Mouse (Mus musculus) stomach, embryonic 15.5 days (tissue): ENCODE data around the gene Amotl2. TPM values are rescaled to one million over a fixed set of nuclear protein-coding genes. Genes with fewer than 3 reads are reported as not detected.

Source experiments
- ATAC-seq: fragments of 200-750 bp; cut with Nextera tagmentation; 2 replicates; pipeline ENCODE4 v1.8.0; 2017; ENCODE audit warnings: low read depth, moderate number of reproducible peaks, moderate TSS enrichment; ENCODE audit not compliant: insufficient read depth, low FRiP score
- H3K27ac ChIP-seq: fragments of 300-500 bp; sonication (generic); 2 replicates; pipeline ENCODE4 v1.5.1; 2015; ENCODE audit warnings: mild to moderate bottlenecking, inconsistent platforms
- H3K27me3 ChIP-seq: fragments of 300-500 bp; sonication (generic); replicated peaks from 2 replicates; pipeline ENCODE4 v1.6.1; 2015; ENCODE audit warnings: inconsistent platforms
- H3K36me3 ChIP-seq: fragments of 300-500 bp; sonication (generic); 2 replicates; pipeline ENCODE4 v1.6.1; 2015; ENCODE audit warnings: inconsistent platforms
- H3K4me1 ChIP-seq: fragments of 300-500 bp; sonication (generic); 2 replicates; pipeline ENCODE4 v1.6.1; 2015; ENCODE audit warnings: inconsistent platforms
- H3K4me2 ChIP-seq: fragments of 300-500 bp; sonication (generic); 2 replicates; pipeline ENCODE4 v1.6.1; 2015; ENCODE audit warnings: mild to moderate bottlenecking, inconsistent platforms
- H3K4me3 ChIP-seq: fragments of 300-500 bp; sonication (generic); replicated peaks from 2 replicates; pipeline ENCODE4 v1.5.1; 2015; ENCODE audit warnings: inconsistent platforms
- H3K9ac ChIP-seq: fragments of 300-500 bp; sonication (generic); 2 replicates; pipeline ENCODE4 v1.6.1; 2015; ENCODE audit warnings: inconsistent platforms
- H3K9me3 ChIP-seq: fragments of 300-500 bp; sonication (generic); 2 replicates; pipeline ENCODE4 v1.6.1; 2016; ENCODE audit warnings: inconsistent platforms
- WGBS: fragments of 180-500 bp; shearing (Covaris S2); methylation state at CpG from one replicate; pipeline ENCODE4 v1.1.7; 2015; 5-methylcytosine and 5-hydroxymethylcytosine counted together
- polyA plus RNA-seq: library from polyadenylated mRNA; unstranded; fragments of >200 nt; fragmentation: Nextera tagmentation; extraction: Ambion mirVana; gene quantifications from 2 replicates; pipeline ENCODE4 v1.2.1, GENCODE M21; 2015

Amotl2 gene
- polyA plus RNA-seq, 1 experiment from 2014 or later, result 35.3 TPM

DNA sequence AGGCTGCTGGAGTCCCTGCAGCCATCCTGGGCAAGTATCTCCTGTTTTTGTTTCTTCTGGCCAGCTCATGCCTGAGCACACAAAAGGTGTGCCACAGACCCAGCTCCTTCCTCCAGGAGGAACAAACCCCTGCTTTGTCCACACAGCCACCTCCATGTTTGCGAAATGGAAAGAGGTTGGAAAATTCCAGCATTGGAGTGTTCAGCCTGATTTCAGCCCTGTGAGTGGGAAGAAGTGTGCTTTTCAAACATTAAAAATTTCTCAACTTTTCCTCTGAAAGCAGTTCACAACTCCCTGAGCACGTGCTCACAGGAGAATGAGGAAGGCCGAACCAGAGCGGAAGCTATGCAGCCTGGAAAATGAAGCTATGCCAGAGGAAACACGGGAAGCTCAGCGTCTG is 15.4 kb upstream of the Amotl2 start:
- H3K4me2 ChIP-seq, result no peak overlapping the region
- H3K36me3 ChIP-seq, result no peaks in the 10 kb centered on the region
- ATAC-seq, result no peak
- H3K9ac ChIP-seq, result no peak overlapping the region
- H3K27me3 ChIP-seq, result no peaks in the 10 kb centered on the region
- no peak overlapping the region for H3K4me3 ChIP-seq
- peaks cover 2% of the 10 kb centered on the region; the same call in 1 of the 2 replicates for H3K4me1 ChIP-seq
- no peaks in the 10 kb centered on the region for H3K9me3 ChIP-seq
- WGBS, result 88% methylated on average over 6 of the region's 6 CpGs
- H3K27ac ChIP-seq, result no peak overlapping the region

DNA sequence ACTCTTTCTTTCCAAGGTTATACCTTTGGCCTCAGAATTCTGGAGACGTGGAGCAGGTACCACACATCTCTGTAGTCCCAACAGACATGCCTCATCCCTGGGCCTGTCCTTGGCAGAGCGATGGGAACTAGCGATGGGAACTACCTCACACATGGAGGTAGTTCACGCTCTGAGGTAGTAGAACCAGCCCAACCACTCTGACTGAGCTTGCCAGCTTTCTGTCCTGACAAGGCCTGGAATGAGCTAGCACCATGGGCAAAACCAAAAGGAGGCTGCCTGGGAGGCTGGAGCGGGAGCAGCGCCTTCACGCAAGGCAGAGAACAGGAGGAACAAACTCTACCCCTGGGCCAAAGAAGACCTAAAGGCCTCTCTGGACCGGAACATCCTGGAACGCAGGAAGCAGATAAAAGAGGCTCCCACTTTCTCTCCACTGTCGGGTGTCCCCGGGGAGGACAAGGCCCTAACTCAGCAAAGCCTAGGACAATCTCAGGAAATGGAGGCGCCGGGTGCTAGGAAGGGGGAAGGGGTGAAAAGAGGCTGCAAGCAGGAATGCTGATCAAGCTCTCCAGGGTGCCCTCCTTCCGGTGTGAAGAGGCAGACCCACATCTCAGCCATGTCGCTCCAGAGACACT is 6.9 kb upstream of the Amotl2 start:
- H3K4me3 ChIP-seq, result no peak overlapping the region
- H3K4me2 ChIP-seq, result no peak overlapping the region
- peaks cover 12% of the 10 kb centered on the region; the same call in 1 of the 2 replicates for H3K4me1 ChIP-seq
- no peaks in the 10 kb centered on the region for H3K9me3 ChIP-seq
- ATAC-seq, result peak; percentile 60; the same call in 1 of the 2 replicates
- no peak overlapping the region for H3K9ac ChIP-seq
- no peaks in the 10 kb centered on the region for H3K27me3 ChIP-seq
- 64% methylated on average over 15 of the region's 15 CpGs for WGBS
- H3K27ac ChIP-seq, result no peak overlapping the region
- no peaks in the 10 kb centered on the region for H3K36me3 ChIP-seq

DNA sequence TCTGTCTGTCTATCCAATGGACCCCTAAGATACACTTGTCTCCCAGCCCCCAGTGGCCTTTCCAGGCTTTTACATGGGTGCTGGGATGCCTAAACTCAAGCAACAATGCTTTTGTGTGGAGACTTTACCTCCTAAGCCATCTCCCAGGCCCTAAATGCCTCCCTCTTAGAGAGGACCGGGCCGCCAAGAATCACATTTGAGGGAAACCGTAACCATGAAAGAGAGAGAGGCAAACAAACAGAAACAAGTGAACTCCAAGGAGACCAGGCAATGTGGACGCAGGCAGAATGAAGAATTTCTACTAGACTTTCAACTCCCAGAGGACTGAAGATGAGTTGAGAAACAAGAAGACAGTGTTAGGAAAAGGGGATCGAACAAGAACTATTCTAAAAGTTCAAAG is 6.0 kb upstream of the Amotl2 start:
- WGBS, result 75% methylated on average over 5 of the region's 5 CpGs
- Histone ChIP-seq H3K4me2 (no peak overlapping the region), H3K36me3 (no peaks in the 10 kb centered on the region), H3K4me1 (peaks cover 21% of the 10 kb centered on the region), H3K9ac (no peak overlapping the region), H3K27me3 (no peaks in the 10 kb centered on the region), H3K27ac (no peak overlapping the region), H3K4me3 (no peak overlapping the region), H3K9me3 (no peaks in the 10 kb centered on the region)
- ATAC-seq, result no peak

DNA sequence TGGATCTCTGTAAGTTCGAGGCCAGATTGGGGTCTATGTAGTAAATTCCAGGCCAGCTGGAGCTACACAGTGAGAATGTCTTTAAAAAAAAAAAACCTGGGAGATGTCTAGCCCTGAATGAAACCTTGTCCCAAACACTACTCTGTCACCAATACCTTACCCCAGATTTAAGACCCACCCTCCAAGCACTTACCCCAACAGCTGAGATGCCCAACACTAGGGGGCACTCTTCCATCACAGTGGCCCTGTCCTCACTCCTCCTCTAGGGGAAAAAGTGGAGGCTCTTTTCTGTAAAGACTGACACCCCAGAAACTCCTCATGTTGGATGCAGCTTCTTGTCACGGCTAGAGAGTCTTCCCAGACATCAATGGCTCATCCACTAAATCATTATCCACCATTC is 2.7 kb upstream of the Amotl2 start:
- no peak for ATAC-seq
- 60% methylated on average over 2 of the region's 2 CpGs for WGBS
- Histone ChIP-seq H3K4me2 (no peak overlapping the region), H3K9me3 (no peaks in the 10 kb centered on the region), H3K4me3 (no peak overlapping the region), H3K4me1 (peaks cover 25% of the 10 kb centered on the region), H3K9ac (no peak overlapping the region), H3K27ac (no peak overlapping the region), H3K27me3 (no peaks in the 10 kb centered on the region), H3K36me3 (no peaks in the 10 kb centered on the region)

DNA sequence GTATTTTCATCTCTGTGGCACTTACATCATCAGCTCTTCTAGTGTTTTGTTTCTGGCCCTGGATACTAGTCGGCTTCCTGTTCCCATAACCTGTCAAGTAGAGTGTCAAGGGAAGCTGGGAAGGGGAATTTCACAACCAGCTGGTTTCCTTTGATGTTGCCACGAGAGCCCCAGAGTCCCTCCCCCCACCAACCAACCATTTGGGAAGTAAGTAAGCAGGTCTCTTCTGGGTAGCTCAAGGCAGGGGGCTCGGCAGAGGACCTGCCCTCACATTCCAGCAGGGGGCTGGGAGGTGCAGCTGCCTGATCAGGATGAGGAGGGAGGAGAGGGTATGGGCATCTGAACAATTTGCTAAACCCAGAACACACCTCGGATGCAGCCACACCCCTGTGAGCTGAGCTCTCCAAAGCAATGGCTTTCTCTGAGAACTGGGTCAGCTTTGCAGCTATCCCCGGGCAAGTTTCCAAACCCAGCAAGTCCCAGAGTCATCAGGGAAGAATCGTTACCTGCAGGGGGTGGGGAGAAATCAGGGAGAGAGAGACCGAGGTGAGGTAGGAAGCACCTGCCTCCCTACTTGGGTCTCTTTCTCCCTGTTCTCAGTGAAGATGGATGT is 1.5 kb upstream of the Amotl2 start:
- no peaks in the 10 kb centered on the region; the same call in 1 of the 2 replicates for H3K36me3 ChIP-seq
- H3K9ac ChIP-seq, result no peak overlapping the region
- H3K4me3 ChIP-seq, result no peak overlapping the region
- no peaks in the 10 kb centered on the region for H3K9me3 ChIP-seq
- peak overlapping the region; percentile 17; the same call in 1 of the 2 replicates for H3K27ac ChIP-seq
- no peak for ATAC-seq
- H3K4me1 ChIP-seq, result peaks cover 21% of the 10 kb centered on the region
- no peak overlapping the region for H3K4me2 ChIP-seq
- no peaks in the 10 kb centered on the region for H3K27me3 ChIP-seq
- 8% methylated on average over 7 of the region's 7 CpGs for WGBS

DNA sequence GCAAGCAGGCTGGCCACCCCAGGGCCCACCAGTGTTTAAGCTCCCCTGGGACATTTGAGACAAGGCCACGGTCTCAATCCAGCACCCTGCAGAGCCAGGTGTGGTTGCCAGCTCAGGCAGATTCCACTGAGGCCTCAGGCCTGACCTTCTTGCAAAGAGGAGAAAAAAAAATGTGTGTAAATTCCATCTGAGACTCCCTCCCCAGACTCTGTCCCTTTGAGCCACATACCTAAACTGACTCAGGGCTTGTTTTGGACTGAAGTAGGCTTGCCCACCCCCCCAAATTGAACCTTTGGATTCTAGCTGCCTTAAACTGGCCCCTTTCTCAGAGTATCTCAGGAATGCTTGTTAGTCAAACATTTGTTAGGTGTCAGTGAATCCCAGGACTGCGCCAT is 969 bp upstream of the Amotl2 start:
- no peak overlapping the region for H3K4me2 ChIP-seq
- 66% methylated on average over 2 of the region's 2 CpGs for WGBS

DNA sequence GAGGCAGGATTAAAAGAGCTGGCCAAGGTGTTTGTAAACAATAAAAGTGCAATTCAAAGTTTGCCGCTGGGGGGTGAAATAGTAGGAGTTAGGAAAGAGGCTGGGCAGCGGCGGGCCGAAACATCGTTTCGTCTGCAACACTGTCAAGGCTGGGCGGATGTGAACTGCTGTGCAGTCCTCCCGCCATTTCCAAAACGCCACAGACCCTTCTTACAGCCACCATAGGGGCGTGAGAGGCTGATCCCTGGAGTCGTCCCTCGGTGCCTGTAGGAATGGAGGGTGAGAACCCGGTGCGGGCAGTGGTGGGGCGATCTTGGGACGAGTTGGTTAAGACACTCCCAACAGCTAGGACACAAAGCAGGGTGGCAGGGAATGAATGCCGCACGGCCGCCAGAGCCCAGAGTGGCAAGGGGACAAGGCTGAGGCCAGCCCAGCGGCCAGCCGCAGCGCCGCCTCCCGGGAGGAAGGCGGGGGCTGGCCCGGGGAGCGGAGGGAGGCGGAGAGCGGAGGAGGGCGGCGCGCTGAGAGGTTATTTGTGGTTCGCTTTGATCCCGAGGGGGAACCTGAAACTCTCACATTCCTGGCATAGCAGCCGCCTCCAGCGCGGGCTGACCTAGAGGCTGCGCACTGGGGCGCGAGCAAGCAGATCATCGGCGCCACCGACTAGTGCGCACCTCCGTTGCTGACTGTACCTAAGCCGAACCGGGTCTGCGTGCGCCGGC is 853 bp downstream of the Amotl2 start:
- Histone ChIP-seq H3K36me3 (peaks cover 9% of the 10 kb centered on the region), H3K4me2 (peak overlapping the region; percentile 94), H3K9me3 (no peaks in the 10 kb centered on the region), H3K9ac (peak overlapping the region; percentile 88), H3K4me1 (peaks cover 42% of the 10 kb centered on the region), H3K4me3 (peak overlapping the region; percentile 76), H3K27me3 (no peaks in the 10 kb centered on the region), H3K27ac (peak overlapping the region; percentile 97)
- WGBS, result 0% methylated on average over 48 of the region's 50 CpGs
- peak; percentile 85 for ATAC-seq

More for the DNA sequence above, 969 bp upstream of the Amotl2 start:
- no peak for ATAC-seq
- peaks cover 5% of the 10 kb centered on the region for H3K36me3 ChIP-seq
- H3K9ac ChIP-seq, result no peak overlapping the region
- H3K27me3 ChIP-seq, result no peaks in the 10 kb centered on the region
- H3K27ac ChIP-seq, result peak overlapping the region; percentile 17; the same call in 1 of the 2 replicates
- H3K4me1 ChIP-seq, result peaks cover 25% of the 10 kb centered on the region
- no peaks in the 10 kb centered on the region for H3K9me3 ChIP-seq
- no peak overlapping the region for H3K4me3 ChIP-seq

DNA sequence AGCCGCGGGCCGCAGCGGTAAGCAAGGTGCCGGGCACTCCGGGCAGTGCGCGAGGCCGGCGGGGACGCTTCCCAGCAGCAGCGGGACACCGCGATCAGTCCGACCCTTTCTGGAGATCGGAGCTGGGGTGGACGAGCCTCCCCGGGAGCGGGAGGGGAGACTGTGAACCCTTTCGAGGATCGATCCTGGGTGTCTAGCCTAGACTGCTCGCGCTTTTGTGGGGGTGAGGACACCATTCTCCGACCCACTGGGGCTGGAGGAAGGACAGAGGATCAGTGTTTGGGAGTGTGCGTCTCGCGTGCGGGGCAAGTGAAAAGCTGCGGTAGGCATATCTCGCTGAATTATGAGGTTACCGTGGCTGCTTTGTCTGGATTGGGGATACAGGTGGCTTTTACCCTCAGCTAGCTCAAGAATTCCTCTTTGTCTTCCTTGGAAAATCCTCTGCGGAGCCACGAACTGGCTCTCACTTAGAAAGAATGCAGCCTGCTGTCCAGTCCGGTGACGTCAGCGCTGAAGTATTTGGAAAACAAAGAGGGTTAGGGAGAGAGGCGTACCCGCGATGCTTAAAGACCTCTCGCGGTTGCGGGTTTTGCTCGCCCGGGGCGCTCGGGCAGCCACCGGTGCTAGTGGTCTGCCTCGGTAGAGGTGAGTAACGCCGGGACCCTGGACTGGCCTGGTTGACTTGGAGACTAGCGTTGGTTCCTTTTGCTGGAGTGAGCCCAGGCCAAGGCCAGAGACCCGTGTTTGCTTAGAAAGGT is 1.6 kb downstream of the Amotl2 start:
- no peaks in the 10 kb centered on the region for H3K27me3 ChIP-seq
- peak overlapping the region; percentile 88 for H3K9ac ChIP-seq
- ATAC-seq, result 0 out of 2 replicates have a peak, but pooled peaks have one; percentile 29
- H3K4me3 ChIP-seq, result peak overlapping the region; percentile 76
- H3K4me2 ChIP-seq, result peak overlapping the region; percentile 94
- peaks cover 16% of the 10 kb centered on the region for H3K36me3 ChIP-seq
- under 1% methylated on average over 52 of the region's 52 CpGs for WGBS
- peaks cover 49% of the 10 kb centered on the region for H3K4me1 ChIP-seq
- H3K27ac ChIP-seq, result peak overlapping the region; percentile 97
- H3K9me3 ChIP-seq, result no peaks in the 10 kb centered on the region

DNA sequence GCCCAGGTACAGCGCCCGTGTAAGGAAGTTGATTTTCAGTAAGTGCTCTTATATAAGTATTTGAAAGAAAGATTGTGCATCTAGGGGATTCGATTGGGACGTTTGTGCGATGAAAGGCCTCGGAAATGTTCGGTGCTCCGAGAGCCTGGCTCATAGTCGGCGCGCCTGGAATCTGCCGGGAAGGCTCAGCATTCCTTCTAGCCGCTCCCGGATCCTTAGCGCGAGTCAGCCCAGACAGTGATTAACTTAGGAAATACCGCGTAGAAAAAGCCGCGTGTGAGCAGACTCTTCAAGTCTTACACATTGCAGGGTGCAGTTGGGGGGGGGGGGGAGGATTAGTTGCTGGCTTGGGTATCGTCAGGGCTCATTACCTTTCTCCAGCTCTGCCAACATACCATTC is 2.2 kb downstream of the Amotl2 start:
- Histone ChIP-seq H3K9me3 (no peaks in the 10 kb centered on the region), H3K9ac (peak overlapping the region; percentile 88), H3K4me1 (peaks cover 54% of the 10 kb centered on the region), H3K27me3 (no peaks in the 10 kb centered on the region), H3K36me3 (peaks cover 21% of the 10 kb centered on the region), H3K4me2 (peak overlapping the region; percentile 94), H3K4me3 (peak overlapping the region; percentile 76), H3K27ac (peak overlapping the region; percentile 97)
- no peak for ATAC-seq
- 1% methylated on average over 21 of the region's 21 CpGs for WGBS

DNA sequence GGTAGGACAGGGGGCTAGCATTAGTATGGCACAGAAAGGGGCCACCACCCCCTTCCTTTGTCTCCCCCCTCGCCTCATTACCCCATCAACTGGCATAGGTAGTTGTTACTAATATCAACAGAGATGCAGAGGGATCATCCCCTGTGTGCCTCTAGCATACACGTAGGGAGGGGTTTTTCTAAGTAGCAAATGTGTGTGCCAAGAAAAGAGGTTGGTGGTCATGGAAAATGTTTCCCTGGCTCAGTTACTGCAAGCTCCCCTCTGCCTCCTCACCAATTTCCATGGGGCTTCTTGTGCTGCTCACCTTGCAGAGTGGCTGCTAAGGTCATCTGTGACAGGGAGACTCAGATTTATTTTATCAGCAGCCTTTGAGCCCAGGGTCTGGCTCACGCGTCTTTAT is 2.6 kb downstream of the Amotl2 start:
- Histone ChIP-seq H3K4me3 (peak overlapping the region; percentile 76), H3K9ac (peak overlapping the region; percentile 88), H3K36me3 (peaks cover 25% of the 10 kb centered on the region), H3K9me3 (no peaks in the 10 kb centered on the region), H3K4me2 (peak overlapping the region; percentile 94), H3K27me3 (no peaks in the 10 kb centered on the region), H3K27ac (0 out of 2 replicates have a peak overlapping the region, but pooled peaks have one; percentile 97), H3K4me1 (peaks cover 58% of the 10 kb centered on the region)
- WGBS, result 10% methylated on average over 4 of the region's 4 CpGs
- ATAC-seq, result no peak

DNA sequence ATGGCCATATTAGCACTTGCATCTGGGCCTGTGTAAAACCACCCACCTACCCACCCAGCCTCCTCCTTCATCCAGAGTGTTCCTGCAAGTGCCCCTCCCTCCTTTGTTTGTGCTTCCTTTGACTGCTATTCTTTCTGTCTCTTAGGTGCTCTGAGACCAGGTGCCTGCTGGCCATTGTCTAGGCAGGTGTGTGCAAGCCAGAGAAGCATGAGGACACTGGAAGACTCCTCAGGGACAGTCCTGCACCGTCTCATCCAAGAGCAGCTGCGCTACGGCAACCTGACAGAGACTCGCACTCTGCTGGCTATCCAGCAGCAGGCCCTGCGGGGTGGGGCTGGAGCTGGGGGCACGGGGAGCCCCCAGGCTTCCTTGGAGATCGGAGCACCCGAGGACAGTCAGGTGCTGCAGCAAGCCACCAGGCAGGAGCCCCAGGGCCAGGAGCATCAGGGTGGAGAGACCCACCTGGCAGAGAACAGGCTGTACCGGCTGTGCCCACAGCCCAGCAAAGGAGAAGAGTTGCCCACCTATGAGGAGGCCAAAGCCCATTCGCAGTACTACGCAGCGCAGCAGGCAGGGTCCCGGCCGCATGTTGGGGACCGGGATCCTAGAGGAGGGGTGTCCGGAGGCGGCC is 3.6 kb downstream of the Amotl2 start:
- ATAC-seq, result no peak
- peaks cover 35% of the 10 kb centered on the region for H3K36me3 ChIP-seq

More for the DNA sequence above, 3.6 kb downstream of the Amotl2 start:
- Histone ChIP-seq H3K4me3 (peak overlapping the region; percentile 76), H3K4me2 (peak overlapping the region; percentile 94), H3K9ac (peak overlapping the region; percentile 34), H3K9me3 (no peaks in the 10 kb centered on the region), H3K27me3 (no peaks in the 10 kb centered on the region), H3K27ac (peak overlapping the region; percentile 46), H3K4me1 (peaks cover 59% of the 10 kb centered on the region)
- WGBS, result 43% methylated on average over 17 of the region's 17 CpGs
